Mouse (Mus musculus): ENCODE data around the gene Cebpa. TPM values are rescaled to one million over a fixed set of nuclear protein-coding genes. Genes with fewer than 3 reads are reported as not detected.

The Cebpa gene
- polyA plus RNA-seq, 1 experiment from 2014 or later, result 58.4 TPM

DNA sequence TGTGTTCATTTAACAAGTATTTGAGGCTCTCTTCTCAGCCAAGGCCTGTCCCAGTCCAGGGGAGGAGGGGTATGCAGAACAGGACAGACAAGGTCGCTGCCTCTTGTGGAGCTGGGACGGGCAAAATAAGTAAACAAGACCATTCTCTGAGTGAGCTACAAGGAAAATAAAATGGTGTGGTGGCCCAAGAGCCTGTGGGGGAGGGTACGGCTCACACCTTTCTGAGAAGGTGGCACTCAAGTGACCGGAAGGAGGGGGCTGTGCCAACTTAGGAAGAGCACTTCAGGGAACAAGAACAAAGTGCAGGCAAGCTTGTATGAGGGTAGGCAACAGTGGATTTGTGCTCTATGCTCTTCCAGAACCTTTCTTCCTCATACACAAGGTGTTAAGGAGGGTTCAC is 6.0 kb upstream of the Cebpa start:
- Histone ChIP-seq H3K4me3 (ENCODE audit: inconsistent target) (no peak overlapping the region), H3K27ac (no peak overlapping the region), H3K79me2 (ENCODE audit: inconsistent target) (no peaks in the 10 kb centered on the region), H3K36me3 (ENCODE audit: inconsistent target) (no peaks in the 10 kb centered on the region)
- 89% methylated on average over 4 of the region's 4 CpGs for WGBS (ENCODE audit: missing documents)

GRCm38 (mm10) chr7:35113721-35114120 is 5.4 kb upstream of the Cebpa start:
- 91% methylated on average over 5 of the region's 5 CpGs for WGBS (ENCODE audit: missing documents)

DNA sequence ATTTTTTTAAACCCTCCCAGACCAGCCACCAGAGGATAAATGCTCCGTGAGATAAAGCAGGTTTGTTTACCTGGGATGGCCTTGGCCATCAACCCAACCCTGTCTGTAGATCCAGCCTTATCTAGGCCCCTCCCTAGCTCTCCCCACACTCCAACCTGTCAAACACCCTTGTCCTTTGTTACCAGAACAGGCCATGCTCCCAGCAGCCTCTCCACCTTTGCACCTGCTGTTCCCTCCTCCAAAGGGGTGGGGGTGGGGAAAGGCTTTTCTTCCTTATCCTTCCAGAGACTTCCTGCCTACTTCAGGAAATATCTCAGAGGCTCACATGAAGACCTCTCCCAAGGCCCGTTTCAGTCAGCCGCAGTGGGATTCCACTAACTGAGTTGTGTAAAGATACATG is 2.6 kb upstream of the Cebpa start:
- 79% methylated on average over 3 of the region's 3 CpGs for WGBS (ENCODE audit: missing documents)
- no peak overlapping the region for H3K4me3 ChIP-seq (ENCODE audit: inconsistent target)

More at GRCm38 (mm10) chr7:35113721-35114120, 5.4 kb upstream of the Cebpa start:
- Histone ChIP-seq H3K4me3 (ENCODE audit: inconsistent target) (no peak overlapping the region), H3K36me3 (ENCODE audit: inconsistent target) (no peaks in the 10 kb centered on the region), H3K79me2 (ENCODE audit: inconsistent target) (no peaks in the 10 kb centered on the region), H3K27ac (no peak overlapping the region)

GRCm38 (mm10) chr7:35117052-35117451 is 2.0 kb upstream of the Cebpa start:
- Histone ChIP-seq H3K4me3 (ENCODE audit: inconsistent target) (no peak overlapping the region), H3K36me3 (ENCODE audit: inconsistent target) (no peaks in the 10 kb centered on the region), H3K27ac (no peak overlapping the region), H3K79me2 (ENCODE audit: inconsistent target) (peaks cover 21% of the 10 kb centered on the region)
- WGBS (ENCODE audit: missing documents), result 85% methylated on average over 5 of the region's 5 CpGs

More for the DNA sequence above, 2.6 kb upstream of the Cebpa start:
- Histone ChIP-seq H3K36me3 (ENCODE audit: inconsistent target) (no peaks in the 10 kb centered on the region), H3K79me2 (ENCODE audit: inconsistent target) (peaks cover 15% of the 10 kb centered on the region), H3K27ac (no peak overlapping the region)

GRCm38 (mm10) chr7:35117761-35118098 is 1.4 kb upstream of the Cebpa start:
- Histone ChIP-seq H3K36me3 (ENCODE audit: inconsistent target) (no peaks in the 10 kb centered on the region), H3K27ac (peak overlapping the region; percentile 81; the same call in 1 of the 2 replicates), H3K79me2 (ENCODE audit: inconsistent target) (peaks cover 27% of the 10 kb centered on the region), H3K4me3 (ENCODE audit: inconsistent target) (peak overlapping the region; percentile 64)
- 5% methylated on average over 25 of the region's 25 CpGs for WGBS (ENCODE audit: missing documents)

DNA sequence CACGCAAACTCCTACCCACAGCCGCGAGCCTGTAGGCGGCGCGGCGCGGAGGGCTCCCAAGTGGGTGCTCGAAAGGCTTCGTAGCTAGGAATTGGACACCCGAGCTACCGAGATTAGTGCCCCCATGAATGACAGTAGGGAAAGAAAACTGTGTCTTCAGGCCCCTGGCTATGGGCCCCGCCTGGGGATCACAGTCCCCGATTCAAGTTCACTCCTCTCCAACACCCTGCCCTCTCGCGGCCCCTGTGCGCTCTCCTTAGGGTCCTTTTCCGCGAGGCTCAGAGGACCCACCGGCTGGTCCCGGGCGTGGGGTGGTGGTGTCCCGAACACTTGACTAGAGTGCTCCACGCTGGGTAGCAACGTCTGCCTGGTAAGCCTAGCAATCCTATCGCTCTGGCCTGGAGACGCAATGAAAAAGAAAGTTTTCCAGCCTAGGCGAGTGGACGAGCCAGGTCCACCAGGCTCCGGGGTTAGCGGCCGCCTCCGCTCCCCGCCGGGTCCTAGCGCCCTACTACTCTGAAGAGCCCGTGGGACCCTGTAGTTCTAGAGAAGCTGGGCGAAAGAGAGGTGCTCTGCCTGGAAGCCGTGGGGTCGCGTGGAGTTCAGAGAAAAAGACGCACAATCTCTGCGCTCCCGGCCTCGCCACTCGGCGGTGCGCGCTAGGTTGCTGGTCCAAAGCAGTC is 853 bp upstream of the Cebpa start:
- peak overlapping the region; percentile 81 for H3K27ac ChIP-seq
- WGBS (ENCODE audit: missing documents), result under 1% methylated on average over 49 of the region's 49 CpGs
- peaks cover 29% of the 10 kb centered on the region for H3K79me2 ChIP-seq (ENCODE audit: inconsistent target)
- no peaks in the 10 kb centered on the region for H3K36me3 ChIP-seq (ENCODE audit: inconsistent target)
- H3K4me3 ChIP-seq (ENCODE audit: inconsistent target), result peak overlapping the region; percentile 64

- no peaks in the 10 kb centered on the region for H3K36me3 ChIP-seq (ENCODE audit: inconsistent target)
- H3K4me3 ChIP-seq (ENCODE audit: inconsistent target), result peak overlapping the region; percentile 62; the same call in 1 of the 2 replicates
- H3K79me2 ChIP-seq (ENCODE audit: inconsistent target), result peaks cover 29% of the 10 kb centered on the region
- under 1% methylated on average over 57 of the region's 83 CpGs for WGBS (ENCODE audit: missing documents)
- no peak overlapping the region for H3K27ac ChIP-seq
These were observed 533 bp downstream of the Cebpa start for GRCm38 (mm10) chr7:35119506-35120145.

- WGBS (ENCODE audit: missing documents), result under 1% methylated on average over 49 of the region's 53 CpGs
These were observed 1.1 kb downstream of the Cebpa start for GRCm38 (mm10) chr7:35120146-35120691.

GRCm38 (mm10) chr7:35121150-35121549 is 2.1 kb downstream of the Cebpa start:
- Histone ChIP-seq H3K36me3 (ENCODE audit: inconsistent target) (no peaks in the 10 kb centered on the region), H3K79me2 (ENCODE audit: inconsistent target) (peaks cover 29% of the 10 kb centered on the region), H3K4me3 (ENCODE audit: inconsistent target) (peak overlapping the region; percentile 62), H3K27ac (peak overlapping the region; percentile 58)
- 23% methylated on average over 8 of the region's 8 CpGs for WGBS (ENCODE audit: missing documents)

More at GRCm38 (mm10) chr7:35120146-35120691, 1.1 kb downstream of the Cebpa start:
- Histone ChIP-seq H3K4me3 (ENCODE audit: inconsistent target) (peak overlapping the region; percentile 62), H3K36me3 (ENCODE audit: inconsistent target) (no peaks in the 10 kb centered on the region), H3K27ac (peak overlapping the region; percentile 58), H3K79me2 (ENCODE audit: inconsistent target) (peaks cover 29% of the 10 kb centered on the region)

DNA sequence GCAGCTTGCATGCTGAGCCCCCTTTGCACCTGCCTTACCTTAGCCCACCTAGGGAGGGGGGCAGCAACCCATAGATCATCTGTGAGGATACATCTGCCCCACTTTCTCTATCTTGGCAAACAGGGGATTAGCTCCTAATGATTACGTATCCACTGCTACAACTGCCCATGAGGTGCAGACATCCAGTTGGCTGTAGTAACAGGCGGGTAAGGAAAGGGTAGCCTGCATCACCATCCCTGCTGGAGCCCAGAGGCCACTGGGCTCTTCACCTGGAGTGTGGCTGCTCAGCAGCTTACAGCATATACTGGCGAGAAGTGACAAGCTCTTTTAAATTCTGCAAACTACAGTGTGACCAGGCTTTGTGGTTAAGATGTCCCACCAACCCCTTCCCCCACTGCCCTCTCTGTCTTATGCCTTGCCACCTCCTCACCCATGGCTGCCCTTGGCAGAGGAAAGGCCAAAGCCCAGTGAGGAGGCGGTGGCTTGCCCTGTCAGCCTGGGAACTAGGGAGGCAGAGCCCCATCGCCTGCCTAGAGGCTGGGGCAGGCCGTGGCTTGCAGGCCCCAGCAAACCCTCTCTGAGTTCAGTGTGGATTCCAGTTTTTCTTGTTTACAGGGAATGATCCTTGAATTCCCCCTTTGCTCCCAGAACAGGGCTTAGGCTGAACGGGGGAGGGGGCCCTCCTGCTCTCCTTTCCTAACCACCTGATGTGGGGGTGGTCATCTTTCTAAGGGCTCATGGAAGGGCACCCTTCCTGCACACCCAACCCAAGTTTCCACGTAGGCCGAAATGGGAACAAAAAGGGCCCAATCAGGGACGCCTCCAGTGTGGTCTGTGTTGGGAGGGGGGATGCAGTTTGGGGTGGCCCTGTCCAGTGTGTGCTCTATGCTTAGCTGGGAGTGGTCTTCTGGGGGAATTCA is 3.6 kb downstream of the Cebpa start:
- Histone ChIP-seq H3K36me3 (ENCODE audit: inconsistent target) (no peaks in the 10 kb centered on the region), H3K27ac (no peak overlapping the region), H3K79me2 (ENCODE audit: inconsistent target) (peaks cover 29% of the 10 kb centered on the region), H3K4me3 (ENCODE audit: inconsistent target) (no peak overlapping the region)
- 67% methylated on average over 10 of the region's 10 CpGs for WGBS (ENCODE audit: missing documents)

DNA sequence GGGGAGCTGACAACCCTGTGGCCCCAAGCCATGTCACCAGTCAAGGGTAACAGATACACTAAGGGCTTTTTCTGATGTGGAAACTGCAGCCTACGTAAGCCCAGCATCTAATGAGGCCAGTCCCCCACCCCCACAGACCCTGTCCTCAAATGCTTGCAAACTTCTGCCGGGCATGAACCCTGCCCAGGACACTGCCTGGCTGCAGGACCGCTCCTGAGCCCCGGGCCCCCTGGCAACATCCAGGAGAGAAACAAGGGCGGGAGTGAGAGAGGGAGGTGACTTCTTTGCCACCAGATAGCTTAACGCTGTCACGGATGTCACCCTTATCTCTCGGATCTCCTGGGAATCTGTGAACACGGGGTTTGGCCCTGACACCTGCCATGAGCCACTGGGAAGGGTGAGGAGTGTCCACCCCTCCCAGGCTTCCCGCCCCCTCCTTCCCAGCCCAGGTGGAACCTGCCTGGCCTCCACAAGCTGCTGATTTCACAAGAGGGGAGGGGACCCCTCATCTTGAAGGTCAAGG is 4.4 kb downstream of the Cebpa start:
- WGBS (ENCODE audit: missing documents), result 90% methylated on average over 7 of the region's 10 CpGs
- no peaks in the 10 kb centered on the region for H3K36me3 ChIP-seq (ENCODE audit: inconsistent target)
- H3K79me2 ChIP-seq (ENCODE audit: inconsistent target), result peaks cover 29% of the 10 kb centered on the region
- H3K27ac ChIP-seq, result no peak overlapping the region
- no peak overlapping the region for H3K4me3 ChIP-seq (ENCODE audit: inconsistent target)

GRCm38 (mm10) chr7:35124216-35124615 is 5.1 kb downstream of the Cebpa start:
- Histone ChIP-seq H3K27ac (peak overlapping the region; percentile 40), H3K36me3 (ENCODE audit: inconsistent target) (no peaks in the 10 kb centered on the region), H3K79me2 (ENCODE audit: inconsistent target) (peaks cover 29% of the 10 kb centered on the region), H3K4me3 (ENCODE audit: inconsistent target) (no peak overlapping the region)
- 93% methylated on average over 5 of the region's 5 CpGs for WGBS (ENCODE audit: missing documents)

GRCm38 (mm10) chr7:35124745-35125144 is 5.7 kb downstream of the Cebpa start:
- 28% methylated on average over 6 of the region's 6 CpGs for WGBS (ENCODE audit: missing documents)
- no peaks in the 10 kb centered on the region for H3K36me3 ChIP-seq (ENCODE audit: inconsistent target)
- peak overlapping the region; percentile 40 for H3K27ac ChIP-seq
- H3K79me2 ChIP-seq (ENCODE audit: inconsistent target), result peaks cover 29% of the 10 kb centered on the region
- H3K4me3 ChIP-seq (ENCODE audit: inconsistent target), result no peak overlapping the region

- Histone ChIP-seq H3K79me2 (ENCODE audit: inconsistent target) (peaks cover 19% of the 10 kb centered on the region), H3K4me3 (ENCODE audit: inconsistent target) (no peak overlapping the region), H3K27ac (no peak overlapping the region), H3K36me3 (ENCODE audit: inconsistent target) (no peaks in the 10 kb centered on the region)
- WGBS (ENCODE audit: missing documents), result 93% methylated on average over 5 of the region's 5 CpGs
These were observed 6.9 kb downstream of the Cebpa start for GRCm38 (mm10) chr7:35125971-35126370.

Measured in macrophage (primary cell).